In the genomic region with DNA sequence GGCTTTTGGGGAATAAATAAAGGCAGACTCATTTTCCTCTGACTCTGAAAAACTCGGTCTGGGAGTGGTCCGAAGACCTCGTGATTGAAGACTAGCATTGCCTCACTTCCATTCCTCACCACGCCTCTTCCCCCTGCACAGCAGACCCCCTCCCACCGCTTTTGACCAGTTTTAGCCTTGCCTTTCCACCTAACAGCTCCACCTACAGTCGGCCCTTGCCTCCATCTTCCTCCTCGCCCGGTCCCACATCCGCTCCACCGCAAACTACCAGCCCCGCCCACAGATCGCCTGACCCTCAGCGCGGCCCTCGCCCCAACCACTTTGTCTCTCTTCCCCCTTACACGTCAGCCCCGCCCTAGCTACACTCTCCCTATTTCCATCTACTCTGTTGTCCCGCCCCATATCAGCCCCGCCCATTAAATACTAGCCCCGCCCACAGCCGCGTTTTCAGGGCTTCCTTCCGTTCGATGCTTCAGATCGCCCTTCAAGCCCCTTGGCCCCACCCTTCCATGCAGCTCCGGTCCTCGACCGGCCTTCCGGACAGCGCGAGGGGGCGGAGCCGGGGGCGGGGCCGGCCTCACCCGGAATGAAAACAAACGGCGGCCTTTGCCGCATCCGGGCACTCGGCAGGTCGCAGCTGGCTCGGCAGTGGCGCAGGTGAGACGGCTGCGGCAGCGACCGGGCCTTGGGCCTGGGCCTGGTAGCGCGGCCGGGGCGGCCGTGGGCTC, we compare ENCODE assay signal across 8 mouse cellular contexts. TPM values are rescaled to one million over a fixed set of nuclear protein-coding genes. Genes with fewer than 3 reads are reported as not detected.
DNase-seq lines count a peak whose midpoint lies in the region; ATAC-seq and TF ChIP-seq lines count a peak whose summit lies in the region.

Gene Nub1 (plus strand): TSS at position 167 of the 728 bp plus-strand sequence.

- peak; percentile 100 for DNase-seq in ZHBTc4 (ENCODE audit: low read depth, low spot score)
- peak; percentile 99 for DNase-seq in gastrocnemius, adult 2 months
- DNase-seq in hindbrain, postnatal 0 days (ENCODE audit: low spot score): peak; percentile 98
- peak; percentile 95 to 96 for DNase-seq in left cerebral cortex, adult 2 months (ENCODE audit: extremely low spot score in 1 of 2, low spot score in 2 of 2)
- DNase-seq in right cerebral cortex, adult 2 months (ENCODE audit: low spot score in 2 of 2): peak; percentile 93 to 94
- DNase-seq in urinary bladder, postnatal 14 days (ENCODE audit: low spot score): peak; percentile 99

- H3K36me3 ChIP-seq in hindbrain, postnatal 0 days (ENCODE audit: insufficient read depth, low read length): peaks cover 12% of the 10 kb centered on the region

- H3K4me3 ChIP-seq in gastrocnemius, adult 2 months: peak within 1 kb of the TSS; percentile 95
- H3K4me3 ChIP-seq in hindbrain, postnatal 0 days (ENCODE audit: low read length): peak within 1 kb of the TSS; percentile 74
- H3K4me3 ChIP-seq in left cerebral cortex, adult 2 months: peak within 1 kb of the TSS; percentile 80

- H3K9me3 ChIP-seq in hindbrain, postnatal 0 days (ENCODE audit: low read length): no peaks in the 10 kb centered on the region

- H3K4me2 ChIP-seq in hindbrain, postnatal 0 days (ENCODE audit: low read depth, low read length): peak within 1 kb of the TSS; percentile 67

- H3K9ac ChIP-seq in hindbrain, postnatal 0 days (replicated peaks; ENCODE audit: low read length): peak within 1 kb of the TSS; percentile 73

- under 1% methylated on average over 53 of the region's 53 CpGs for WGBS in hindbrain, postnatal 0 days

- peaks cover 10% of the 10 kb centered on the region; the same call in 1 of the 2 replicates for H3K4me1 ChIP-seq in hindbrain, postnatal 0 days (ENCODE audit: insufficient read depth, low read length)

- peak; percentile 90 for ATAC-seq in common myeloid progenitor, adult 5-6 weeks (replicated peaks; ENCODE audit: low read depth, poor library complexity, severe bottlenecking)
- ATAC-seq in hindbrain, postnatal 0 days: peak; percentile 98
- peak; percentile 85 for ATAC-seq in megakaryocyte, adult 5-6 weeks (ENCODE audit: poor library complexity, severe bottlenecking)

- intact Hi-C loops in gastrocnemius, adult 2 months (cut with DNase I): loop anchor here (1.0 kb wide), 1 partner anchor 65 kb away; no protein-coding TSS in a partner anchor
- intact Hi-C loops in left cerebral cortex, adult 2 months (cut with DNase I): loop anchor here (1.0 kb wide), 2 partner anchors 65 to 156 kb away; no protein-coding TSS in a partner anchor

- H3K27me3 ChIP-seq in hindbrain, postnatal 0 days (ENCODE audit: insufficient read depth, low read length): no peaks in the 10 kb centered on the region

- peak; percentile 53 for TF ChIP-seq CTCF in gastrocnemius, adult 2 months (IDR thresholded peaks at IDR 0.05)
- peak; percentile 72 for TF ChIP-seq CTCF in hindbrain, postnatal 0 days (IDR thresholded peaks at IDR 0.05; ENCODE audit: low read depth)
- TF ChIP-seq CTCF in left cerebral cortex, adult 2 months (IDR thresholded peaks at IDR 0.05): peak; percentile 29

- H3K27ac ChIP-seq in gastrocnemius, adult 2 months: peak within 1 kb of the TSS; percentile 93
- peak within 1 kb of the TSS; percentile 97 for H3K27ac ChIP-seq in hindbrain, postnatal 0 days
- H3K27ac ChIP-seq in left cerebral cortex, adult 2 months: peak within 1 kb of the TSS; percentile 92

RNA-seq across cellular contexts. Expression of gene Nub1, which starts in this region (rescaled TPM):
- 44.9 and 49.0 TPM in 2 replicates for total RNA-seq in common myeloid progenitor, adult 5-6 weeks (2017)
- total RNA-seq in gastrocnemius, adult 2 months (2021): 10 to 100 TPM; 28.3 to 34.3 TPM
- 33.8 and 37.1 TPM in 2 replicates for total RNA-seq in hindbrain, postnatal 0 days (2014; rRNA removed)
- polyA plus RNA-seq in hindbrain, postnatal 0 days (2015; fragmentation: Nextera tagmentation; extraction: Ambion mirVana): 40.5 and 42.5 TPM in 2 replicates
- 10 to 100 TPM; 74.2 to 77.3 TPM for total RNA-seq in left cerebral cortex, adult 2 months (2021)
- total RNA-seq in megakaryocyte, adult 5-6 weeks (2015): 38.3 and 39.9 TPM in 2 replicates
- 61.5 and 67.3 TPM in 2 replicates for total RNA-seq in megakaryocyte, adult 5-6 weeks (2017)

Comparison
In these comparisons a context has a peak if more than half of its experiments do, and no peak if none do; other contexts are left out.
1. Peak in every context shown above with its lines: DNase-seq, ATAC-seq, H3K4me3 ChIP-seq and H3K27ac ChIP-seq.